Mouse (Mus musculus): ENCODE data around the gene Kmt5a. TPM values are rescaled to one million over a fixed set of nuclear protein-coding genes. Genes with fewer than 3 reads are reported as not detected.
A peak's percentile ranks its signal among the peaks of the same experiment; 100 is the strongest.

The Kmt5a gene
- total RNA-seq, 2 experiments from 2014 or later = 105 to 109 TPM

- DNase-seq = peak; percentile 68
These were observed 6.0 kb downstream of the Kmt5a start for GRCm38 (mm10) chr5:124445621-124446293.

- DNase-seq = peak; percentile 82
These were observed 6.7 kb downstream of the Kmt5a start for GRCm38 (mm10) chr5:124446301-124446881.

- peak; percentile 50 for DNase-seq
These were observed 9.8 kb downstream of the Kmt5a start for GRCm38 (mm10) chr5:124449494-124449893.

GRCm38 (mm10) chr5:124450051-124450450, 10.3 kb downstream of the Kmt5a start:
- DNase-seq = no peak

- no peak for DNase-seq
These were observed 11.1 kb downstream of the Kmt5a start for GRCm38 (mm10) chr5:124450641-124451340.

- no peak for DNase-seq
These were observed 12.9 kb downstream of the Kmt5a start for GRCm38 (mm10) chr5:124452494-124453228.

- DNase-seq = no peak
These were observed 13.8 kb downstream of the Kmt5a start for GRCm38 (mm10) chr5:124453339-124454081.

GRCm38 (mm10) chr5:124454082-124454419, 14.3 kb downstream of the Kmt5a start:
- no peak for DNase-seq

- no peak for DNase-seq
These were observed 17.0 kb downstream of the Kmt5a start for GRCm38 (mm10) chr5:124456762-124457161.

- peak; percentile 59 for DNase-seq
These were observed 21.2 kb downstream of the Kmt5a start for GRCm38 (mm10) chr5:124460922-124461321.

GRCm38 (mm10) chr5:124462297-124463025, 22.7 kb downstream of the Kmt5a start:
- no peak for DNase-seq

- no peak for DNase-seq
These were observed 23.7 kb downstream of the Kmt5a start for GRCm38 (mm10) chr5:124463462-124463861.

GRCm38 (mm10) chr5:124464905-124465304, 25.2 kb downstream of the Kmt5a start:
- DNase-seq = no peak

GRCm38 (mm10) chr5:124467766-124468165, 28.0 kb downstream of the Kmt5a start:
- no peak for DNase-seq

GRCm38 (mm10) chr5:124468365-124468764, 28.6 kb downstream of the Kmt5a start:
- DNase-seq = no peak

- no peak for DNase-seq
These were observed 29.8 kb downstream of the Kmt5a start for GRCm38 (mm10) chr5:124469486-124469885.

GRCm38 (mm10) chr5:124470591-124471171, 31.0 kb downstream of the Kmt5a start:
- no peak for DNase-seq

GRCm38 (mm10) chr5:124478873-124479204, 39.1 kb downstream of the Kmt5a start:
- no peak for DNase-seq

GRCm38 (mm10) chr5:124480119-124480518, 40.4 kb downstream of the Kmt5a start:
- DNase-seq = no peak

- no peak for DNase-seq
These were observed 42.0 kb downstream of the Kmt5a start for GRCm38 (mm10) chr5:124481714-124482113.

GRCm38 (mm10) chr5:124482436-124482965, 42.8 kb downstream of the Kmt5a start:
- peak; percentile 48 for DNase-seq

Data from adrenal gland, postnatal 10 days (tissue).